Mouse (Mus musculus): ENCODE data around the gene Cd248.

DNA sequence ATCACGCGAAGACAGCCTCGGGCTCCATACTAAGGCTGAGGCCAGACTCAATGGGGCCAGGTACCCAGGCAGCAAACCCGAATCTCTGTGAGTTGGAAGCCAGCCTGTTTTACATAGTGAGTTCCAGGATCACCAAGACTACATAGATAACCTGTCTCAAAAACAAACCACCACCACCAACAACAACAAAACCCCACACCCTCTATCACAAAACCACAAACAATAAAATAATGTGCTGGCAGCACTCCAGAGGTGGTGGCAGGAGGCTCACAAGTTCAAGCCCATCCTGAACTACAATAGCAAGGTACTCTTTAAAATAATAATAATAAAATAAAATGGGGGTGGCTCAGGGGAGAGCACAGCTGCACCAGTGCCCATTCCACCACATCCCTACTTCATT lies 31.3 kb upstream of the Cd248 start:
- TF ChIP-seq CTCF (IDR thresholded peaks at IDR 0.05; ENCODE audit: control insufficient read depth, insufficient read depth, insufficient read length): no peak
- no peak for TF ChIP-seq MAX (IDR thresholded peaks at IDR 0.05)

Measured in C2C12 (cell line).